Mouse (Mus musculus) midbrain, embryonic 13.5 days (tissue): ENCODE results near the gene Tfdp2. TPM values are rescaled to one million over a fixed set of nuclear protein-coding genes. Genes with fewer than 3 reads are reported as not detected.
"Not testable (repeated sequence)": the region's sequence is repeated elsewhere in the genome, so short reads cannot be mapped to it uniquely, and the experiment has no call there.

Source experiments
- ATAC-seq: fragments of 200-750 bp; cut with Nextera tagmentation; 2 replicates; pipeline ENCODE4 v1.8.0; 2017; ENCODE audit warnings: mild to moderate bottlenecking, moderate TSS enrichment, moderate library complexity
- H3K27ac ChIP-seq: fragments of 300-500 bp; sonication (generic); 2 replicates; pipeline ENCODE4 v1.5.1; 2015; ENCODE audit warnings: inconsistent platforms, mild to moderate bottlenecking, moderate library complexity
- H3K27me3 ChIP-seq: fragments of 300-500 bp; sonication (generic); 2 replicates; pipeline ENCODE4 v1.6.1; 2015; ENCODE audit warnings: mild to moderate bottlenecking, inconsistent platforms
- H3K36me3 ChIP-seq: fragments of 300-500 bp; sonication (generic); 2 replicates; pipeline ENCODE4 v1.6.1; 2015; ENCODE audit warnings: mild to moderate bottlenecking, inconsistent platforms
- H3K4me1 ChIP-seq: fragments of 300-500 bp; sonication (generic); replicated peaks from 2 replicates; pipeline ENCODE4 v1.6.1; 2015; ENCODE audit warnings: inconsistent platforms
- H3K4me2 ChIP-seq: fragments of 300-500 bp; sonication (generic); replicated peaks from 2 replicates; pipeline ENCODE4 v1.6.1; 2015; ENCODE audit warnings: moderate library complexity, mild to moderate bottlenecking, inconsistent platforms
- H3K4me3 ChIP-seq: fragments of 300-500 bp; sonication (generic); replicated peaks from 2 replicates; pipeline ENCODE4 v1.5.1; 2015; ENCODE audit warnings: mild to moderate bottlenecking, inconsistent platforms
- H3K9ac ChIP-seq: fragments of 300-500 bp; sonication (generic); replicated peaks from 2 replicates; pipeline ENCODE4 v1.6.1; 2015; ENCODE audit warnings: mild to moderate bottlenecking, inconsistent platforms
- H3K9me3 ChIP-seq: fragments of 300-500 bp; sonication (generic); 2 replicates; pipeline ENCODE4 v1.6.1; 2016; ENCODE audit warnings: mild to moderate bottlenecking, inconsistent platforms
- WGBS: fragments of 180-500 bp; shearing (Covaris S2); methylation state at CpG from one replicate; pipeline ENCODE4 v1.1.7; 2015; 5-methylcytosine and 5-hydroxymethylcytosine counted together
- polyA plus RNA-seq: library from polyadenylated mRNA; unstranded; fragments of >200 nt; fragmentation: Nextera tagmentation; extraction: Ambion mirVana; gene quantifications from 2 replicates; pipeline ENCODE4 v1.2.1, GENCODE M21; 2015

Gene Tfdp2
- polyA plus RNA-seq = 49.6 and 52.4 TPM in 2 replicates

- peak; percentile 99 for ATAC-seq
- WGBS = under 1% methylated on average over 71 of the region's 81 CpGs
- no peaks in the 10 kb centered on the region for H3K9me3 ChIP-seq
- H3K4me1 ChIP-seq = peaks cover 21% of the 10 kb centered on the region
- no peaks in the 10 kb centered on the region for H3K36me3 ChIP-seq
- H3K4me3 ChIP-seq = peak within 1 kb of the TSS; percentile 70
- H3K27ac ChIP-seq = peak within 1 kb of the TSS; percentile 74
- H3K9ac ChIP-seq = peak within 1 kb of the TSS; percentile 77
- H3K27me3 ChIP-seq = no peaks in the 10 kb centered on the region
- peak within 1 kb of the TSS; percentile 95 for H3K4me2 ChIP-seq
These were observed at the start of gene Tfdp2 for GRCm38 (mm10) chr9:96195885-96196622. Tfdp2 (plus strand) TSS chr9:96196275.

- Histone ChIP-seq H3K36me3 (no peaks in the 10 kb centered on the region), H3K4me3 (no peak overlapping the region), H3K4me2 (no peak overlapping the region), H3K9ac (no peak overlapping the region), H3K9me3 (no peaks in the 10 kb centered on the region), H3K27me3 (no peaks in the 10 kb centered on the region), H3K4me1 (no peaks in the 10 kb centered on the region), H3K27ac (no peak overlapping the region)
- 92% methylated on average over 7 of the region's 7 CpGs for WGBS
- no peak for ATAC-seq
These were observed 43.3 kb upstream of the Tfdp2 start for GRCm38 (mm10) chr9:96152801-96153200.

- no peak overlapping the region for H3K4me3 ChIP-seq
- H3K9ac ChIP-seq = no peak overlapping the region
- 63% methylated on average over 4 of the region's 4 CpGs for WGBS
- no peaks in the 10 kb centered on the region for H3K4me1 ChIP-seq
- H3K4me2 ChIP-seq = no peak overlapping the region
- H3K9me3 ChIP-seq = no peaks in the 10 kb centered on the region
- no peak overlapping the region for H3K27ac ChIP-seq
- no peaks in the 10 kb centered on the region for H3K36me3 ChIP-seq
- ATAC-seq = no peak
- no peaks in the 10 kb centered on the region for H3K27me3 ChIP-seq
These were observed 37.6 kb upstream of the Tfdp2 start for GRCm38 (mm10) chr9:96158431-96158830.

GRCm38 (mm10) chr9:96159047-96159446 is 37.0 kb upstream of the Tfdp2 start:
- no peak overlapping the region for H3K9ac ChIP-seq
- H3K4me2 ChIP-seq = no peak overlapping the region
- H3K9me3 ChIP-seq = no peaks in the 10 kb centered on the region
- H3K4me3 ChIP-seq = no peak overlapping the region
- H3K27ac ChIP-seq = no peak overlapping the region
- 82% methylated on average over 3 of the region's 3 CpGs for WGBS
- no peaks in the 10 kb centered on the region for H3K4me1 ChIP-seq
- H3K27me3 ChIP-seq = no peaks in the 10 kb centered on the region
- no peak for ATAC-seq
- no peaks in the 10 kb centered on the region for H3K36me3 ChIP-seq

GRCm38 (mm10) chr9:96160767-96161166 is 35.3 kb upstream of the Tfdp2 start:
- Histone ChIP-seq H3K9ac (no peak overlapping the region), H3K27ac (no peak overlapping the region), H3K4me3 (no peak overlapping the region), H3K4me2 (no peak overlapping the region), H3K27me3 (no peaks in the 10 kb centered on the region), H3K36me3 (no peaks in the 10 kb centered on the region), H3K4me1 (no peaks in the 10 kb centered on the region), H3K9me3 (no peaks in the 10 kb centered on the region)
- 90% methylated on average over 3 of the region's 3 CpGs for WGBS
- no peak for ATAC-seq

GRCm38 (mm10) chr9:96162421-96162820 is 33.7 kb upstream of the Tfdp2 start:
- H3K27ac ChIP-seq = no peak overlapping the region
- H3K9ac ChIP-seq = no peak overlapping the region
- no peak overlapping the region for H3K4me3 ChIP-seq
- H3K9me3 ChIP-seq = no peaks in the 10 kb centered on the region
- no peaks in the 10 kb centered on the region for H3K4me1 ChIP-seq
- ATAC-seq = no peak
- H3K27me3 ChIP-seq = no peaks in the 10 kb centered on the region
- H3K4me2 ChIP-seq = no peak overlapping the region
- 80% methylated on average over 5 of the region's 5 CpGs for WGBS
- no peaks in the 10 kb centered on the region for H3K36me3 ChIP-seq

GRCm38 (mm10) chr9:96163443-96163842 is 32.6 kb upstream of the Tfdp2 start:
- H3K4me1 ChIP-seq = no peaks in the 10 kb centered on the region
- no peak for ATAC-seq
- 96% methylated on average over 7 of the region's 7 CpGs for WGBS
- H3K4me2 ChIP-seq = no peak overlapping the region
- no peak overlapping the region for H3K4me3 ChIP-seq
- no peaks in the 10 kb centered on the region for H3K36me3 ChIP-seq
- H3K27me3 ChIP-seq = no peaks in the 10 kb centered on the region
- H3K9me3 ChIP-seq = no peaks in the 10 kb centered on the region
- no peak overlapping the region for H3K27ac ChIP-seq
- no peak overlapping the region for H3K9ac ChIP-seq

- not testable (repeated sequence) for H3K9ac ChIP-seq, H3K4me2 ChIP-seq, ATAC-seq, H3K27ac ChIP-seq, H3K9me3 ChIP-seq, H3K4me1 ChIP-seq, H3K4me3 ChIP-seq, H3K27me3 ChIP-seq, H3K36me3 ChIP-seq
- WGBS = 96% methylated on average over 15 of the region's 15 CpGs
These were observed 32.1 kb upstream of the Tfdp2 start for GRCm38 (mm10) chr9:96163983-96164382.

GRCm38 (mm10) chr9:96167168-96167585 is 28.9 kb upstream of the Tfdp2 start:
- H3K4me2 ChIP-seq = no peak overlapping the region
- no peak overlapping the region for H3K9ac ChIP-seq
- 16% methylated on average over 5 of the region's 5 CpGs for WGBS
- no peaks in the 10 kb centered on the region for H3K9me3 ChIP-seq
- H3K27me3 ChIP-seq = no peaks in the 10 kb centered on the region
- H3K4me3 ChIP-seq = no peak overlapping the region
- H3K4me1 ChIP-seq = no peaks in the 10 kb centered on the region
- H3K36me3 ChIP-seq = no peaks in the 10 kb centered on the region
- no peak overlapping the region for H3K27ac ChIP-seq
- ATAC-seq = peak; percentile 43; the same call in 1 of the 2 replicates

GRCm38 (mm10) chr9:96170600-96170999 is 25.5 kb upstream of the Tfdp2 start:
- Histone ChIP-seq H3K9ac (no peak overlapping the region), H3K9me3 (no peaks in the 10 kb centered on the region), H3K27me3 (no peaks in the 10 kb centered on the region), H3K4me1 (no peaks in the 10 kb centered on the region), H3K27ac (no peak overlapping the region), H3K4me2 (no peak overlapping the region), H3K36me3 (no peaks in the 10 kb centered on the region), H3K4me3 (no peak overlapping the region)
- ATAC-seq = no peak
- WGBS = 72% methylated on average over 3 of the region's 3 CpGs

- Histone ChIP-seq H3K9me3 (no peaks in the 10 kb centered on the region), H3K27me3 (no peaks in the 10 kb centered on the region), H3K4me3 (no peak overlapping the region), H3K9ac (no peak overlapping the region), H3K36me3 (no peaks in the 10 kb centered on the region), H3K4me2 (no peak overlapping the region), H3K27ac (no peak overlapping the region), H3K4me1 (no peaks in the 10 kb centered on the region)
- no peak for ATAC-seq
- WGBS = 92% methylated on average over 4 of the region's 4 CpGs
These were observed 11.2 kb upstream of the Tfdp2 start for GRCm38 (mm10) chr9:96184909-96185308.

- no peaks in the 10 kb centered on the region for H3K27me3 ChIP-seq
- no peaks in the 10 kb centered on the region for H3K4me1 ChIP-seq
- H3K9ac ChIP-seq = no peak overlapping the region
- no peak overlapping the region for H3K4me3 ChIP-seq
- no peaks in the 10 kb centered on the region for H3K9me3 ChIP-seq
- H3K27ac ChIP-seq = no peak overlapping the region
- ATAC-seq = no peak
- WGBS = 72% methylated on average over 7 of the region's 7 CpGs
- H3K36me3 ChIP-seq = no peaks in the 10 kb centered on the region
- H3K4me2 ChIP-seq = no peak overlapping the region
These were observed 9.4 kb upstream of the Tfdp2 start for GRCm38 (mm10) chr9:96186701-96187100.
